Mouse (Mus musculus): ENCODE measurements around the gene Rnf222.

Rnf222 gene

DNA sequence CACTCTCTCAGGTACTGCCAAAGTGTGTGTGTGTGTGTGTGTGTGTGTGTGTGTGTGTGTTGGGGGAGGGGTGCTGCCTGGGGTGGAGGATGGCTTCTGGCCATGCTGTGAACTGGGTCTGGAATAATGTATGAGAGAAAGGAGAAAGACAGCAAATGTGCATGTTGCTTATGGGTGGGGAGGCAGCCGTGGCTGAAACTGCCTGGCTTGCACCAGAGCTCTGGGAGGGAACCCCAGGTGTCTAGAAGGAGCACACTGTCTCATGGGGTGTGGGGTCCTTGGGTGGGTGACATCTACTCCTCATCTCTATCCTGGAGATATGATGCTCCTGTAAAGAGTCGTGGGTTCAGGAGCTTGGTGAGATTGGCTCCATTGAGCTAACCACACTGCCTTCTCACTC is 300 bp downstream of the Rnf222 start:
- DNase-seq (ENCODE audit: low read depth in 1 of 2, low spot score in 2 of 2) = no peak

DNA sequence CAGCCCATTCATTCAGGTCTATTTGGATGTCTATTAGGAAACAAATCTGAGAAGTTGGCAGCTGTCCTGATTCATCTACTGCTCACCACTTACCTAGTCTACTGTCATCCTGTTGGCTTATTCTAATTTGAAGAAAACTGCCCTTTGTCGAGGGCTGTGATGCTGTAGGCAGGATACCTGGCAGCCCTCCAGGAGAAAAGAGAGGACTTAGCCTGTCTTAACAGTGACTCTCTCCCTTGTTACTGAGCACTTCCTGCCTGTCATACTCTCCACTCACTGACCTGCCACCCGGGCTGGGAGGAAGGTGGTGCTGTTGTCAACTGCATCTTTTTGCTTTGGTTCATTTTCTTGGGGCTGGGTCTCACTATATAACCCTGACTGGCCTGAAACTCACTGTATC is 2.3 kb downstream of the Rnf222 start:
- no peak for DNase-seq (ENCODE audit: low read depth in 1 of 2, low spot score in 2 of 2)

DNA sequence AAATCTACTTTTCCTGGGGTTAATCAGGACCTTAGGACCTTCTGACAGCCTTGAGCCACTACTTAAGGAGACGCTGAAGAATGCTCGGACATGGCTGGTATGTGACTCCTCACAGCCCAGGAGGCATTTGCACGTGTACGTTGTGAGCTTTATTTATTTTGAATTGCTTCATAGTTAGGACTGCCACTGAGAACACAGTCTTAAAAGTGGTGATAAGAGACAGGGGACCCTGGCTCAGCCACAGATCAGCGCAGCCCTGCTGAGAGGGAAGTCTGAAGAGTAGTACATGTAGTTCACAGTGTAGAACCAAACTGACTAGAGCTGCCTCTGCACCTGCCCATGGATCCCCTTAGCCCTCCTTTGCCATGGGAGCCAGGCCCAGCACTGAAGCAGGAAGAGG is 3.5 kb downstream of the Rnf222 start:
- no peak for DNase-seq (ENCODE audit: low read depth in 1 of 2, low spot score in 2 of 2)

DNA sequence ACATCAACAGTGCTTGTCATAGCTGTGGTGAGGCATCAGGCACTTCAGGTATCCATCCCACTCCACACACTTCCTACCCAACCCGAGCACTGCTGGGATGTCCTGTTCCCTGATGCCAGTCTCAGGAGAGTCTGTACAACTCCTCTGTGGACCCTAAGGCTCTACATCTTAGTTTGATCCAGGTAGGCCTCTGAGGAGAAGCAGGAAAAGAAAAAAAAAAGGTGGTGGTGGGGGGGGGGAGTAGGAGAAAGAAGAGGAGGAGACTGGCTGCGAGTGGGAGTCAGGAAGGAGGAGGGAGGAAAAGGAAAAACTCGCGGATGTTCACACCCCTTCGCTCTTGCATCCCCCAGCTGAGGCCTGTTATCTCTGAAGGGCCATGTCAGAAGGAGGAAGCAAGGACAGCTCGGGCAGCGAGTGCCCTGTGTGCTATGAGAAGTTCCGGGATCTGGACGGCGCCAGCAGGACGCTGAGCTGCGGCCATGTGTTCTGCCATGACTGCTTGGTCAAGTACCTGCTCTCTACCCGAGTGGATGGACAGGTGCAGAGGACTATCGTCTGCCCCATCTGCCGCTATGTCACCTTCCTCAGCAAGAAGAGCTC is 4.0 kb downstream of the Rnf222 start:
- no peak for DNase-seq (ENCODE audit: low read depth in 1 of 2, low spot score in 2 of 2)

DNA sequence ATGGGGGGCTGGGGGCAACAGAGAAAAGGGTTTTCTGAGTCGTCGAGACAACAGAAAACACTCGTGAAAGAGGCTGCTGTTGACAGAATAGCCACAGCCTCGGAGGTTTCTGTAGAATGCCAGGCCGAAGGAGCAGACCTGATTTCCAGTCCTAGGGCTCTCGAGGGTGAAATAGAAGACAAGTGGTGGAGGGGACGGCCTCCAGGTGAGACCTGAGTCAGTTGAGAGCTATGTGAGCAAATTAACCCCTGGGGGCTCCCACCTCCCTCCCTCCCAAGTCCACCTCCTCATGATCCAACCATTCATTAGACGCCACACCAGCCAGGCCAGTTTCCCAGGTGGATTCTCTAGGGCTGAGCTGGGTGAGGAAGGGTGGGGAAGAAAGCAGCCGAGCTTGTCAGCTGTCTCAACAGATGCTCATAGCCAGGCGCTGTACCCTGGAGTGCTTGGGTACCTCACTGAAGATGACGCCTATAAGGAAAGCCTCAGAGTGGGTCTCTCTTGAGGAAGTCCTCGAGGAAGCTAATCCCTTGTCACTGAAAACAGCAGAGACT is 5.6 kb downstream of the Rnf222 start:
- DNase-seq (ENCODE audit: low read depth in 1 of 2, low spot score in 2 of 2) = no peak

DNA sequence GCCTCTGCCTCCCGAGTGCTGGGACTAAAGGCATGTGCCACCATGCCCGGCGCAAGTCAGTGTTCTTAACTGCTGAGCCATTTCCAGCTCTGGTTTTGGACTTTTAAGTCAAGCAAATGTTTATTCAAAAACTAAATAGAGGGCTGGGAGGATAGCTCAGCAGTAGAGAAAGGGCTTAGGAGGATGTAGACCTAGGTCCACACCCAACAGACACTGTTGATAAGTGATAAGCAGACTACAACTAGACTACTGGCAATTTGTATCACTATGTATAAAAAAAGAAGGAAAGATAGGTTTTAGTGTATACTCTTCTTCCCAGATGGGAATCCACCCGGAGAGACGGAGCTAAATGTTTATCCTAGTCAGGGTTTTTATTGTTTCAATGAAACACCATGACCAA is 7.9 kb downstream of the Rnf222 start:
- DNase-seq (ENCODE audit: low read depth in 1 of 2, low spot score in 2 of 2) = no peak

DNA sequence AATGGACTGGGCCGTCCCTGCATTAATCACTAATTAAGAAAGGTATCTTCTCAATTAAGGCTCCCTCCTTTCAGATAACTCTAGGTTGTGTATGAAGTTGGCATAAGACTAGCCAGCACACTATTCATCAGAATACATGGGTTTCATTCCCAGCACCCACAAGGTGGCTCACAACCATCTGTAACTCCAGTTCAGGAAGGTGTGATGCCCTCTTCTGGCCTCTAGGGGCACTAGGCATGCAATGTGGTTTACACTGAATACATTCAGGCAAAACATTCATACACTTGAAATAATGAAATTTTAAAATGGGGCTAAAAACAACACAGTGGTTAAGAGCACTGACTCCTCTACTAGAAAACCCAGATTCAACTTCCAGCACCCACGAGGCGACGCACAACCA is 8.8 kb downstream of the Rnf222 start:
- DNase-seq (ENCODE audit: low read depth in 1 of 2, low spot score in 2 of 2) = no peak

DNA sequence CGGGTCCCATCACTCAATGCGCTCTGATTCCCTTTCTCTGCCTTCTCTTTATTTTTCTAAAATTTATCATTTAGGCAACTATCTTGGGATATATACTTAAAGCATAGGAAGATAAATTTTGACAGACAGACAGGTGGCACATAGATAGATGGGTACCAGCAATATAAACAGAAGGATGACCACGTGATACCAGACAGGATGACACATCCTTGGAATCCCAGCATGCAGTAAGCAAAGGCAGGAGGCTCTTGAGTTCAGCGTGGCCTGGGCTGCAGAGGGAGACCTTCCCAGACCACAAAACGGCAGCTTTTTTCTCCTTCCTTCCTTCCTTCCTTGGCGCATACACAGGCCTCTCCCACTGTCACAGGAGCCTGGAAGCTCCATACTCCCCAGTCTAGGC is 9.5 kb downstream of the Rnf222 start:
- no peak for DNase-seq (ENCODE audit: low read depth in 1 of 2, low spot score in 2 of 2)

DNA sequence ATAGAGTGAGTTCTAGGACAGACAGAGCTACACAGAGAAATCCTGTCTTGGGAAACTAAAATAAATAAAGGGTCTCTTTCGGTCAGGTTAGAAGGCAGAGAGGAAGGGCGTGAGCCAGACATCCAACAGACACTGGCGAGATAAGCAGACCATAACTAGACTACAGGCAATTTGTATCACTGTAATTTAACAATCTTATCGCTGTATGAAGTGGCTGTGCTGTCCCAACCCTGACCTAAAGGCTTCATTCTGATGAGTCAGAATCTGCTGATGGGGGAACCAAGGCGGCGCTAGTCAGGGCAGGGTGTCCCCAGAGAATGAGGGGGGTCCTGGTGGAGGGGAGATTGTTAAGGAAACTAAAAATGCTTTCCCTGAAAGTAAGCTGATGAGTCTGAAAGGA is 10.4 kb downstream of the Rnf222 start:
- DNase-seq (ENCODE audit: low read depth in 1 of 2, low spot score in 2 of 2) = no peak

DNA sequence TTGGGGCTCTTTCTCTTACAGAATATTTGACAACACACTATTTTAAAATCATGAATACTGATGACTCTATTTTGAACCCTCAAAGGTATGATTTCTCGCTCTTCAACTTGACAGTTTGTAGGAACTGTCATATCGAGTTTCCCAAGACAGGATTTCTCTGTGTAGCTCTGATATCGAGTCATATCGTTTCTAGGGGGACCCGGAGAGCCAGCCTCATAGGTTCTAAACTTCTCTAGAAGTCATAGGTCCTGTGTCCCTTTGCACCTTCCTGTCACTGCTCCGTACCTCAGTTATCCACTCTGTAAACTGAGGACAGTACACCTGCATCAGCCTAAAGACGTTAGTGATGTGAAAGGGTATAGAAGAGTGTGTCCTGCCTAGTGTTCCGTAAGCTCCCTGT is 11.5 kb downstream of the Rnf222 start:
- no peak for DNase-seq (ENCODE audit: low read depth in 1 of 2, low spot score in 2 of 2)

DNA sequence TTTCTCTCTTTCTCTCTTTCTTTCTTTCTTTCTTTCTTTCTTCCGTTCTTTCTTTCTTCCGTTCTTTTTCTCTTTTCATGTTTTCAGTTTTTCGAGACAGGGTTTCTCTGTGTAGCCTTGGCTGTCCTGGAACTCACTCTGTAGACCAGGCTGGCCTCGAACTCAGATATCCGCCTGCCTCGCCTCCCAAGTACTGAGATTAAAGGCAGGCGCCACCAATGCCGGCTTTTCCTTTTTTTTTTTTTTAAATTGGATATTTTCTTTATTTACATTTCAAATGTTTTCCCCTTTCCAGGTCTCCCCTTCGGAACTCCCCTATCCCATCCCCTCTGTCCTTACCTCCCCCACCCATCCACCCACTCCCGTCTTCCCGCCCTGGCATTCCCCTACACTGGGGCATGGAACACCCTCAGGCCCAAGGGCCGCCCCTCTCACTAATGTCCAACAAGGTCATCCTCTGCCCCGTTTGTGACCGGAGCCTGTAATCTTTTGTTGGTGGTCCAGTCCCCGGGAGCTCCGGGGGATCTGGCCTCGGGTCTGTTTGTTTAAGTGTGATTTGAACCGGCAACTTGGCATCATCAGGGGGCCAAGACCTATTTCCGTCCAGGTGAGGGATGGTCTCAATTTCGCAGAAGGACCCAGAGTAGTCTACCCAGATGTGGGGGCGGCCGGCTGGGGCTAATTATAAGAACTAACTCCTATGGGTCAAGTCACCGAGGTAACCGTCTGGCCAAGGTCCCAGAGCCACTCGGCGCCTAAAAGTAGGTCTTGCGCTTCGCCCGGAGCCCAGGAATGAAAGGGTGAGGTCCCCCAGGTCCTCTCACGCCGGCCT is 12.4 kb downstream of the Rnf222 start:
- DNase-seq (ENCODE audit: low read depth in 1 of 2, low spot score in 2 of 2) = no peak

DNA sequence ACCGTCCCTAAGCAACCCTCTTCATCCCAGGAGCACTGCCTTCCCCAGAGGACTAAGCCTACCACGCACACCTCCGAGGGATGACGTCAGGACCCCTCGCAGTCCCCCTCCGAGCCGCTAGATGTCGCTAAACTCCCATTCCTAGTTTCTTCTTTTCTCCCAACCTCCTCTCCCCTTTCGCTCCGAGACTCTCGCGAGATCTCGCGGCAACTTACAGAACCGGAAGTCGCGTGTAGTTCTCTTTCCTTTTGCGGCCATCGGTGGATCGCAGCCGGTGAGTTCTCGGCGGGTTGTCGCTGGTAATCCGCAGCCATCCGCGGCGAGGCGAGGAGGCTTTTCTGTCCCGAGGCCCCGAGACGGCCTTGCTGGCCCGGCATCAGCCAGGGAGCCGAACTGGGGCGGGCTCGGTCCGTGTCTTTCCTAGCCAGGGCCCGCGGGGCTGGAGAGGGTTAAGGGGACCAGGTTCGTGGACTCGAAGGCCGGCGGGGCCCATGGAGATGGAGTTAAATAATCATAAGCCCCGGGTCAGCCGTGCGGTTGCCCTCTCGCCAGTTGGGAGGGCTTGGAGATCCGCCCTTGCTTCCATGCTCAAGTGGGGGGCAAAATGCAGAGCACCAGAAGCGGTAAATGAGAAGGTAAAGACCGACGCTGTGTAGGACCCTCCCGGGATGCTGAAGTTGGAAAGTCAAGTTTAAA is 13.1 kb downstream of the Rnf222 start, which contains the start of gene Rpl26:
Gene Rpl26, plus strand, starts transcription at position 233 of the 696 bp plus-strand sequence.
- peak; percentile 83 to 97 for DNase-seq (ENCODE audit: low read depth in 1 of 2, low spot score in 2 of 2)

DNA sequence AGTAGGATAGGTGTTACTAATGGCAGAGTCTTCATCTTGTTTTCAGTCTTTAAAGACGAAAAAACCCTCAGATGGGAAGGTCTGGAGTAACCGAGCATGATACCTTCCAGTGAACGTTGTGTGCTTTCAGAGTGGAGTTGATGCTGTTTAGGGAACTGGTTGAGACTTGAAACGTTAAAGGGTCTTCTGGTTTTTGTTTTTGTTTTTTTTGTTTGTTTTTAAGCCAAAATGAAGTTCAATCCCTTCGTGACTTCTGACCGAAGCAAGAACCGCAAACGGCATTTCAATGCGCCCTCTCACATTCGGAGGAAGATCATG is 13.7 kb downstream of the Rnf222 start:
- DNase-seq (ENCODE audit: low read depth in 1 of 2, low spot score in 2 of 2) = no peak

DNA sequence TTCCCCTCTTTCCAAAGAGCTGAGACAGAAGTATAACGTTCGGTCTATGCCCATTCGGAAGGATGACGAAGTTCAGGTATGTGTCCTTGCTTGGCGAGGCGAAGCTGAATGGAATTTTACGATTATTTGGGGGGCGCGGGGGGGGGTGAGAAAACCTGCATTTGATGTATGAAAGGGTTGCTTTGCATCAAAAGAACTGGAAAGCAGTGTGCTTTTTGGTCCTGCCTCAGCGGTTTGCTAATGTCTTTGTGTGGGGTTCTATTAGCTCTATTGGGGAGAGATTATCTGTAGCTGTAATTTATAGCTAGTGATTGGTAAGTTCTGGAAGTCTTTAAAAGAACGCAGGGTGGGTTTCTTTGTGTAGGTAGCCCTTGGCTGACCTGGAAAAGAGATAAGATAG is 14.0 kb downstream of the Rnf222 start:
- DNase-seq (ENCODE audit: low read depth in 1 of 2, low spot score in 2 of 2) = no peak

DNA sequence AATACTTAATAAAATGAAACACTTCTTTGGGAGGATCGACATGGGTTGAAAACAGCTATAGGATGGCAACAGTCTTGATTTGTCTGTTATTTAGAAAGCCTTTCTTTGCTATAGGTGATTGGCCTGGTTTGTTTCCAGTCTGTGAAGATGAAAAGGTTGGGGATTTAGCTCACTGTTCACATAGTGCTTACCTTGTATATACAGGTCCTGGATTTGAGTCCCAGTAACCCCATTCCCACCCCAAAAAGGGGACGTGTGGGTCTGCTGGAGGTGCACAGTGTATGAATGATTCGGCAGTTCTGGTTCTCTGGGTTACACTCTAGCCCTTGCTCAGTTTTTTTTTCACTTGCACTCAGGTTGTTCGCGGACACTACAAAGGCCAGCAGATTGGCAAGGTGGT is 14.5 kb downstream of the Rnf222 start:
- DNase-seq (ENCODE audit: low read depth in 1 of 2, low spot score in 2 of 2) = no peak

DNA sequence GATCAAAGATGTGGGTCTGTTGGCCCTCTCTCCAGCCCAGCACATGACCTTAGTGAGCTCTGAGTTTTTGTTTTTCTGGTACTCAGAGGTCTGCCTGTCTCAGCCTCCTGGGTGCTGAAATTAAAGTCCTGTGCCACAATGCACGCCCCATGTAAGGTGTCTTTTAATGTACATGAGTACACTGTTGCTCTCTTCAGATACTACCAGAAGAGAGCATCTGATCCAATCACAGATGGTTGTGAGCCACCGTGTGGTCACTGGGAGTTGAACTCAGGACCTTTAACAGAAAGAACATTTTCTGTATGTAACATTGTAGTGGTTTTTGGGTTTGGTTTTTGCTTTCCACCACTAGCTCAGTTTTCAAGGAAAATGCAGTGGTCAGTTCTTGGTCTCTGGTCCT is 15.4 kb downstream of the Rnf222 start:
- no peak for DNase-seq (ENCODE audit: low read depth in 1 of 2, low spot score in 2 of 2)

DNA sequence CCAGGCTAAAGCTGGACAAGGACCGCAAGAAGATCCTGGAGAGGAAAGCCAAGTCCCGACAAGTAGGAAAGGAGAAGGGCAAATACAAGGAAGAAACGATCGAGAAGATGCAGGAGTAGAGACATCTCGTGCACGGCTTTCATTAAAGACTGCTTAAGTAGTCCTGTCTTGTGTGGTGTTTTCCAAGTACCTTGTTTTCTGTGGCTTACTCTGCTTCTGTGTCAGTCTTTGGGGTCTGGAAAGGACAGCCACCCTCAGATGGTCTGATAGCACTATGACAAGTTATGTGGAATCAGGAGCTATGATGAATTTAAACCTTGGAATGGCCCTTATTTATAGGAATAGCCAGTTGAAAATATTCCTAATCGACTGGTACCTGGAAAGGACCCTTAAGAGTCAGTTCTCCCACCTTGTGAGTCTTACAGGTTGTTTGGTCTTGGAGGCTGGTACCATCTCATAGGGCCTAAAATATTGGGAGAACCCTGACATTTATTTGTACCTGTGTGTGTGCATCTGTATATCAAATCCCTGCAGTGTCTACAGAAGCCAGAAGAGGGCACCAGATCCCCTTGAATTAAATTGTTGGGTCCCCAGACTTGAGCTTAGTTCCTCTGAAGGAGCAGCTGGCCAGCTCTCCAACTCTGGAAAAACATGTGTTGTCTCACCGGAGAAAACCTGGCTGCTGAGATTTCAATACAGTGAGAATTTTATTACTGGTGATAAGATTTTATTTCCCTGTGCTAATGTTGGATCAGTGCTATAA is 16.2 kb downstream of the Rnf222 start:
- DNase-seq (ENCODE audit: low read depth in 1 of 2, low spot score in 2 of 2) = peak; percentile 43 to 45

DNA sequence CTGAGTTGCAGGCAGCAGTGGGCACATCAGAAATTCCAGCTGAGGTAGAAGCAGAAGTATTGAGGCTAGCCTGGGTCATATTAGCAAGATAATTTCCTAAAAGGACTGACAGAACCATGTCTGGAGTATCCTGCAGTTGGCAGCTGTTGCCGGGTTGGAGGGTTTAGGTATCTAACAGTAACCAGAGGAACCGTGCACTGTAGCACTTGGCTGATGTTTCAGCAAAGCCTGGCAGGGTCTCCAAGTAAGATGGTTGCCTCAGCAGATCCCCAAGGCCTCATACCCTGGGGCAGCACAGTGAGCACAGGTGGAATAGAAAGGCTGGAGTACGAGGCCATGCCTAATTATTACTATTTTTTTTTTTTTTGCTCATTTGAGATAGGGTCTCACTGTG is 16.8 kb downstream of the Rnf222 start:
- DNase-seq (ENCODE audit: low read depth in 1 of 2, low spot score in 2 of 2) = no peak

DNA sequence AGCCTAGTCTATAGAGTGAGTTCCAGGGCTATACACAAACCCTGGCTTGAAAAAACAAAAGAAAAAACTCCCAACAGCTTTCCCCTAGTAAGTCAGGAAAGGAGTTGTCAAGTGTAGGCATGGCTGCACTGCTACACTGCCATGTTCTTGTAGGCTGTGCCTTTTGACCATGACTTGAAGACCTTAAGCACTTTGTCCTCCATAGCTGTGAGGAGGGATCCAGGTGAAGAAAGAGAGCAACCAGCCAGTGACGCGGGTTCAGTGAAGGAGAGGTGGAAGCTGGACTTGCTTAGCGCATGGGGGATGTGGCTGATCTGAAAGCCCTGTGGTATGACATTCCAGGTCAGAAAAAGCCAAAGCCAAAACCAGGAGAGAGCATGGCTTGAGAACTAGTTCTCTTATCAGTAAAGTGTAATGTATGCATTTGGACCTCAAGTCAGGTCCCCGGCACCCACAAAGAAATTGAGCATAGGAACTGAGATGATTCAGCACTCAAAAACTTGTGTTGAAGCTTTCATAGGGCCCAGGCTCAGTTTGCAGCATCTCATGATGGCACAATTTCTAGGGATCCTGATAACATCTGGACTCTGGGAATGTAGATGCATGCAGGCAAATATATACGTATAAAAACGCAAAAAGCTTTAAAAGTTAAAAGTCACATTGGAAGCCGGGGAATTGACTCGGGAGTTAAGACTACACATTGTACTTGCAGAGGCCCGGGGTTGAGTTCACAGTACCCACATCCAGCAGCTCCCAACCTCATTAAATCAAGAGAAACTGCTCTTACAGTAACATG is 17.5 kb downstream of the Rnf222 start:
- DNase-seq (ENCODE audit: low read depth in 1 of 2, low spot score in 2 of 2) = no peak

DNA sequence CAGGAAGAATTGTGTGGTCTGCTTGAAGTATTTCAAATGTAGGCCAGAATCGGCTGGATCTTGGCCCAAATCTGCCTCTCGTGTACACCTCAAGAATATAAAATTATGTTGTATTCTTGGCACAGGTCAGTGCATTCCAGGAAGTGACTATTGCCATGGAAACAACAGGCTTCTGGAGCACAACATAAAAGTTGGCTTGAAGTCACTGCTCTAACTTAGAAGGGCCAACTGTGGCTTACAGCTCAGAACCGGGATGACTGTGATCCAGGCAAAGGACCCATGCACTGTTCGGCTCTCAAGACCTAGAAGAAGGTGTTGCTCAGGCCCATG is 18.1 kb downstream of the Rnf222 start:
- no peak for DNase-seq (ENCODE audit: low read depth in 1 of 2, low spot score in 2 of 2)

DNA sequence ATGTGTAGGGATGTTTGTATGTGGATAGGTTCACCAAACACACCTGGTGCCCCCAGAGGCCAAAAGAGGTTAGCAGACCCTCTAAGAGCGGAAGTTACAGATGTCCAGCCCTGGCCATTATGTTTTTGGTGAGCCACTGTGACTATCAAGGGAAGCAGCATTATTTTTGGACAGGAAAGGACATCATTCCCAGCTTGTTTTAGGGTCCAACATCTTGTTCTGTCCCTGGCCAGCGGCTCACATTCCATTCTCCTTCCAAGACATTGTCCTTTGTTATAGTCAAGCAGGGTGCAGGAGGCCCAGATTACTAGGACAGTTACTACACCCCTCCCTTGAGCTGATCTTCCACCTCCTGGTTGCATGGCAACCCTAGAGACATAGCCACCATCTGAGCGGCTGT is 18.9 kb downstream of the Rnf222 start:
- DNase-seq (ENCODE audit: low read depth in 1 of 2, low spot score in 2 of 2) = no peak

Measured in monocyte, adult 2 months (primary cell).